7 mouse cellular contexts compared by ENCODE assay signal in the genomic region with DNA sequence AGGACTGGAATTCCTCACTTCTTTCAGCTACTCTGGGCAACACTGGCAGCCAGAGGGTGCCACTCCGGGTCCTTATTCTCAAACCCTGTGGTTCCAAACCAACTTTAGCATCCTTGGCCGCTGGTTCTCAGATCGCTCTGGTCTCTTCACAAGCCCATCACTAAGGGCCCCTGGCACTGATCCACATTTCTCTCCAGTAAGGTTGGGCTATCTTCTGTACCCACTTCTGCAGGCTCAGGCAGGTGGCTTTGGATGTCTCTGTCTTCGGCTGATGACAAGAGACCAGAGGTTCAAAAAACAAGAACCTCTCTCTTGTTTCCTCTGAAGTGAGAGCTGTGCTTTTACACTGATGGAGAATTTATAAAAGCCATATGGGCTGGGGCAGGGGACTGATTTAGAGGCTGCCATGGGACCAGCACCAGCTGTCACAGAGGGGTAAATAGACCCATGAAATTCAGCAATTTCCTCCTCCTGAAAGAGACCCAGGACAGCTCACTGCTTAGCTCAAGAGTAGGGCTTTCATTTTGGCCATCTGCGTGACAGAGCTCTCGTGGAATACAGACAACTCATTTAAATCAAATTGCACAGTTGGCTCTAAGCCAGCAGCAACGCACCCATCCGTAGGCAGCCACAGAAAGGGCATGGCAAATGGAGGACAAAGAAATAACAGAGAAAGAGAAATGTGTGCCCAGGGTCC. TPM values are rescaled to one million over a fixed set of nuclear protein-coding genes. Genes with fewer than 3 reads are reported as not detected.
DNase-seq lines count a peak whose midpoint lies in the region; ATAC-seq and TF ChIP-seq lines count a peak whose summit lies in the region.
"Not testable (repeated sequence)": the region's sequence is repeated elsewhere in the genome, so short reads cannot be mapped to it uniquely, and the experiment has no call there.

No protein-coding gene starts in this region.

- not testable (repeated sequence) for DNase-seq in forebrain, postnatal 0 days; lung, postnatal 0 days (ENCODE audit: low spot score)

- not testable (repeated sequence) for H3K4me1 ChIP-seq in forebrain, embryonic 12.5 days; forebrain, postnatal 0 days (ENCODE audit: insufficient read depth); hindbrain, embryonic 15.5 days (replicated peaks); limb, embryonic 12.5 days (replicated peaks); lung, postnatal 0 days (ENCODE audit: insufficient read depth, low read depth, low read length); midbrain, embryonic 15.5 days; neural tube, embryonic 13.5 days (replicated peaks)

- not testable (repeated sequence) for TF ChIP-seq EP300 in lung, postnatal 0 days (IDR thresholded peaks at IDR 0.05)

- H3K9me3 ChIP-seq in forebrain, embryonic 12.5 days; forebrain, postnatal 0 days (ENCODE audit: low read length); hindbrain, embryonic 15.5 days; limb, embryonic 12.5 days; lung, postnatal 0 days (ENCODE audit: low read length); midbrain, embryonic 15.5 days; neural tube, embryonic 13.5 days: not testable (repeated sequence)

- not testable (repeated sequence) for H3K27me3 ChIP-seq in forebrain, embryonic 12.5 days; forebrain, postnatal 0 days (ENCODE audit: insufficient read depth, low read length); hindbrain, embryonic 15.5 days; limb, embryonic 12.5 days; lung, postnatal 0 days (replicated peaks; ENCODE audit: insufficient read depth, low read length); midbrain, embryonic 15.5 days (replicated peaks); neural tube, embryonic 13.5 days

- not testable (repeated sequence) for TF ChIP-seq CTCF in forebrain, postnatal 0 days (IDR thresholded peaks at IDR 0.05; ENCODE audit: low read depth); lung, postnatal 0 days (IDR thresholded peaks at IDR 0.05)

- H3K4me3 ChIP-seq in forebrain, embryonic 12.5 days (replicated peaks); forebrain, postnatal 0 days (ENCODE audit: low read depth, low read length); hindbrain, embryonic 15.5 days; limb, embryonic 12.5 days (replicated peaks); lung, postnatal 0 days (ENCODE audit: low read depth, low read length); midbrain, embryonic 15.5 days; neural tube, embryonic 13.5 days: not testable (repeated sequence)

- H3K4me2 ChIP-seq in forebrain, embryonic 12.5 days; forebrain, postnatal 0 days (ENCODE audit: low read depth); hindbrain, embryonic 15.5 days; limb, embryonic 12.5 days; lung, postnatal 0 days (replicated peaks; ENCODE audit: low read depth, low read length); midbrain, embryonic 15.5 days; neural tube, embryonic 13.5 days: not testable (repeated sequence)

- not testable (repeated sequence) for H3K9ac ChIP-seq in forebrain, embryonic 12.5 days; forebrain, postnatal 0 days; hindbrain, embryonic 15.5 days; limb, embryonic 12.5 days (replicated peaks); lung, postnatal 0 days (replicated peaks; ENCODE audit: low read depth); midbrain, embryonic 15.5 days; neural tube, embryonic 13.5 days

- WGBS in forebrain, embryonic 12.5 days: no CpG with 5 or more reads among the region's 8 CpGs
- WGBS in forebrain, postnatal 0 days: no CpG with 5 or more reads among the region's 8 CpGs
- WGBS in hindbrain, embryonic 15.5 days: no CpG with 5 or more reads among the region's 8 CpGs
- WGBS in limb, embryonic 12.5 days: no CpG with 5 or more reads among the region's 8 CpGs
- WGBS in lung, postnatal 0 days: no CpG with 5 or more reads among the region's 8 CpGs
- no CpG with 5 or more reads among the region's 8 CpGs for WGBS in midbrain, embryonic 15.5 days
- WGBS in neural tube, embryonic 13.5 days: no CpG with 5 or more reads among the region's 8 CpGs

- H3K36me3 ChIP-seq in forebrain, embryonic 12.5 days (replicated peaks); forebrain, postnatal 0 days (ENCODE audit: insufficient read depth); hindbrain, embryonic 15.5 days; limb, embryonic 12.5 days; lung, postnatal 0 days (ENCODE audit: insufficient read depth, low read length); midbrain, embryonic 15.5 days (replicated peaks); neural tube, embryonic 13.5 days: not testable (repeated sequence)

- ATAC-seq in forebrain, embryonic 12.5 days (ENCODE audit: low FRiP score): peak; percentile 88
- ATAC-seq in forebrain, postnatal 0 days: peak; percentile 84
- peak; percentile 80 for ATAC-seq in hindbrain, embryonic 15.5 days (ENCODE audit: low FRiP score, low read depth)
- ATAC-seq in limb, embryonic 12.5 days (ENCODE audit: insufficient number of reproducible peaks, insufficient read depth, low FRiP score, low TSS enrichment, low read depth): peak; percentile 79
- ATAC-seq in lung, postnatal 0 days: peak; percentile 34; the same call in 1 of the 2 replicates
- ATAC-seq in midbrain, embryonic 15.5 days (replicated peaks): peak; percentile 84
- peak; percentile 91 for ATAC-seq in neural tube, embryonic 13.5 days (ENCODE audit: low read depth)

- H3K27ac ChIP-seq in forebrain, embryonic 12.5 days; forebrain, postnatal 0 days (ENCODE audit: low read depth, low read length); hindbrain, embryonic 15.5 days (replicated peaks); limb, embryonic 12.5 days; lung, postnatal 0 days (ENCODE audit: low read length); midbrain, embryonic 15.5 days; neural tube, embryonic 13.5 days (replicated peaks): not testable (repeated sequence)

RNA-seq across cellular contexts. Expression of gene Dynlt1c, which starts 54.3 kb away (rescaled TPM):
- polyA plus RNA-seq in forebrain, embryonic 12.5 days (2016; fragmentation: Nextera tagmentation; extraction: Ambion mirVana): 53.2 and 55.0 TPM in 2 replicates
- total RNA-seq in forebrain, postnatal 0 days (2014; rRNA removed): 29.9 and 32.1 TPM in 2 replicates
- 4.8 and 11.0 TPM in 2 replicates for polyA plus RNA-seq in forebrain, postnatal 0 days (2015; fragmentation: Nextera tagmentation; extraction: Ambion mirVana)
- 56.1 and 57.3 TPM in 2 replicates for polyA plus RNA-seq in hindbrain, embryonic 15.5 days (2015; fragmentation: Nextera tagmentation; extraction: Ambion mirVana)
- polyA plus RNA-seq in limb, embryonic 12.5 days (2016; fragmentation: Nextera tagmentation; extraction: Ambion mirVana): 56.5 and 62.0 TPM in 2 replicates
- 29.1 and 30.1 TPM in 2 replicates for polyA plus RNA-seq in lung, postnatal 0 days (2015; fragmentation: Nextera tagmentation; extraction: Ambion mirVana)
- 76.4 and 84.8 TPM in 2 replicates for polyA plus RNA-seq in midbrain, embryonic 15.5 days (2015; fragmentation: Nextera tagmentation; extraction: Ambion mirVana)
- polyA plus RNA-seq in neural tube, embryonic 13.5 days (2015; fragmentation: Nextera tagmentation; extraction: Ambion mirVana): 80.0 and 85.0 TPM in 2 replicates

Comparison
In these comparisons a context has a peak if more than half of its experiments do, and no peak if none do; other contexts are left out.
1. ATAC-seq: peak in every context shown above with its lines; median percentile 91 in neural tube, embryonic 13.5 days; 88 in forebrain, embryonic 12.5 days; 84 in forebrain, postnatal 0 days; 84 in midbrain, embryonic 15.5 days; 80 in hindbrain, embryonic 15.5 days; 79 in limb, embryonic 12.5 days; 34 in lung, postnatal 0 days.